Comparison of ENCODE assay signal across 18 mouse cellular contexts in genomic region chr2:22996071-22996470, GRCm38 (mm10).
"Had no signal": no experiment of that assay in that cellular context is flagged by ENCODE, and none has a peak within 500 bp of the region (broad histone marks: within the 10 kb centered on the region; RNA-seq: fewer than 3 reads in every experiment).

No protein-coding gene starts in this region.

- H3K27ac ChIP-seq: liver, embryonic 13.5 days; lung, embryonic 15.5 days; stomach, postnatal 0 days had no signal

- H3K4me2 ChIP-seq: liver, embryonic 13.5 days; lung, embryonic 15.5 days; midbrain, embryonic 11.5 days had no signal

- DNase-seq: kidney, adult 18-20 months; kidney, adult 9 months; kidney, postnatal 14 days; kidney, postnatal 4 days; layer of hippocampus, adult 9-11 months; liver, embryonic 13.5 days; lung, postnatal 4 days; midbrain, embryonic 14.5 days; right cerebral cortex, adult 18-20 months; right cerebral cortex, postnatal 14 days; right cerebral cortex, postnatal 4 days; thymus, adult 2 months; thymus, postnatal 14 days; thymus, postnatal 4 days had no signal

- H3K27me3 ChIP-seq: liver, embryonic 13.5 days; lung, embryonic 15.5 days had no signal

- H3K9me3 ChIP-seq: liver, embryonic 13.5 days; lung, embryonic 15.5 days had no signal

- H3K4me3 ChIP-seq: layer of hippocampus, adult 2 months; liver, embryonic 13.5 days; lung, embryonic 15.5 days had no signal

- H3K36me3 ChIP-seq: lung, embryonic 15.5 days had no signal

- H3K9ac ChIP-seq: liver, embryonic 13.5 days; lung, embryonic 15.5 days had no signal
